Mouse (Mus musculus): ENCODE data around the gene Bricd5.

Gene Bricd5

GRCm38 (mm10) chr17:24462932-24463331 is 10.8 kb upstream of the Bricd5 start:
- no peak for DNase-seq (ENCODE audit: low spot score)

- peak; percentile 6 for DNase-seq (ENCODE audit: low spot score)
Observed at GRCm38 (mm10) chr17:24463374-24464133, 10.1 kb upstream of the Bricd5 start.

- no peak for DNase-seq (ENCODE audit: low spot score)
Observed at GRCm38 (mm10) chr17:24468636-24469246, 4.9 kb upstream of the Bricd5 start.

- no peak for DNase-seq (ENCODE audit: low spot score)
Observed at GRCm38 (mm10) chr17:24469336-24469909, 4.3 kb upstream of the Bricd5 start.

GRCm38 (mm10) chr17:24469910-24470602 is 3.6 kb upstream of the Bricd5 start, which contains the start of the genes E4f1 and Pgp:
Gene E4f1 (minus strand): TSS chr17:24470313.
Gene Pgp (plus strand): TSS chr17:24470392.
- peak; percentile 99 for DNase-seq (ENCODE audit: low spot score)

- peak; percentile 77 for DNase-seq (ENCODE audit: low spot score)
Observed at GRCm38 (mm10) chr17:24470701-24471527, 2.8 kb upstream of the Bricd5 start.

GRCm38 (mm10) chr17:24472512-24472911 is 1.2 kb upstream of the Bricd5 start:
- DNase-seq (ENCODE audit: low spot score) = peak; percentile 75

GRCm38 (mm10) chr17:24474557-24474956 is 873 bp downstream of the Bricd5 start:
- DNase-seq (ENCODE audit: low spot score) = peak; percentile 62

- DNase-seq (ENCODE audit: low spot score) = no peak
Observed at GRCm38 (mm10) chr17:24475586-24475985, 1.9 kb downstream of the Bricd5 start.

GRCm38 (mm10) chr17:24476022-24476776 is 2.5 kb downstream of the Bricd5 start:
- DNase-seq (ENCODE audit: low spot score) = no peak

- peak; percentile 14 for DNase-seq (ENCODE audit: low spot score)
Observed at GRCm38 (mm10) chr17:24477053-24477984, 3.6 kb downstream of the Bricd5 start.

GRCm38 (mm10) chr17:24477985-24478600 is 4.4 kb downstream of the Bricd5 start:
- DNase-seq (ENCODE audit: low spot score) = peak; percentile 28

GRCm38 (mm10) chr17:24478663-24479380 is 5.1 kb downstream of the Bricd5 start, which contains the start of gene Mlst8:
Gene Mlst8 (minus strand): TSS chr17:24479078.
- peak; percentile 95 for DNase-seq (ENCODE audit: low spot score)

GRCm38 (mm10) chr17:24479431-24479830 is 5.7 kb downstream of the Bricd5 start:
- DNase-seq (ENCODE audit: low spot score) = no peak

GRCm38 (mm10) chr17:24480201-24480826 is 6.6 kb downstream of the Bricd5 start:
- peak; percentile 12 for DNase-seq (ENCODE audit: low spot score)

GRCm38 (mm10) chr17:24481027-24481815 is 7.5 kb downstream of the Bricd5 start:
- DNase-seq (ENCODE audit: low spot score) = peak; percentile 69

- DNase-seq (ENCODE audit: low spot score) = no peak
Observed at GRCm38 (mm10) chr17:24483495-24483894, 9.8 kb downstream of the Bricd5 start.
